Mouse (Mus musculus): ENCODE data around the gene Cacnb3. TPM values are rescaled to one million over a fixed set of nuclear protein-coding genes. Genes with fewer than 3 reads are reported as not detected.

Cacnb3 gene
- 278 and 313 TPM in 2 replicates for polyA plus RNA-seq (2012; rRNA removed)

DNA sequence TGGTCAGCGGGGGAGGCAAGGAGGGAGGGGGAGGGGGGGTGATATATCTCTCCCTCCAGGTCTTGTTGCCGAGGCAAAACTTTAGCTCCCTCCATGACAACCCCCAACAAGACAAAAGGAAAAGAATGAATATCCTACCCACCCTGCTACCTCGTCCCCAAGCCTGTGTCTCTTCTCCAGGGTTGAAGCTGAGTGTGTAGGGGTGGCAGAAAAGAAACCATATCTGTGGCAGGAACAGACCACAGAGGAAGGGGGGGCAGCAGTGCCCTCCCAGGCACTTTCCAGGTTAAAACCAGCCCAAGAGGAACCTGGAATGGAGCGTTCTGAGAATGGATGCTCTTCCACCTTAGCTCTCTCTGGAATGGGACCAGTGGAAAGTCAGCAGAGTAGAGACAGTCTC lies at the start of gene Cacnb3:
Gene Cacnb3 (plus strand): TSS at position 301 of the 400 bp plus-strand sequence.

GRCm38 (mm10) chr15:98609331-98610130 lies 21.1 kb upstream of the Cacnb3 start, which contains the start of gene Adcy6:
TSS of gene Adcy6 (minus strand) at chr15:98610076.

DNA sequence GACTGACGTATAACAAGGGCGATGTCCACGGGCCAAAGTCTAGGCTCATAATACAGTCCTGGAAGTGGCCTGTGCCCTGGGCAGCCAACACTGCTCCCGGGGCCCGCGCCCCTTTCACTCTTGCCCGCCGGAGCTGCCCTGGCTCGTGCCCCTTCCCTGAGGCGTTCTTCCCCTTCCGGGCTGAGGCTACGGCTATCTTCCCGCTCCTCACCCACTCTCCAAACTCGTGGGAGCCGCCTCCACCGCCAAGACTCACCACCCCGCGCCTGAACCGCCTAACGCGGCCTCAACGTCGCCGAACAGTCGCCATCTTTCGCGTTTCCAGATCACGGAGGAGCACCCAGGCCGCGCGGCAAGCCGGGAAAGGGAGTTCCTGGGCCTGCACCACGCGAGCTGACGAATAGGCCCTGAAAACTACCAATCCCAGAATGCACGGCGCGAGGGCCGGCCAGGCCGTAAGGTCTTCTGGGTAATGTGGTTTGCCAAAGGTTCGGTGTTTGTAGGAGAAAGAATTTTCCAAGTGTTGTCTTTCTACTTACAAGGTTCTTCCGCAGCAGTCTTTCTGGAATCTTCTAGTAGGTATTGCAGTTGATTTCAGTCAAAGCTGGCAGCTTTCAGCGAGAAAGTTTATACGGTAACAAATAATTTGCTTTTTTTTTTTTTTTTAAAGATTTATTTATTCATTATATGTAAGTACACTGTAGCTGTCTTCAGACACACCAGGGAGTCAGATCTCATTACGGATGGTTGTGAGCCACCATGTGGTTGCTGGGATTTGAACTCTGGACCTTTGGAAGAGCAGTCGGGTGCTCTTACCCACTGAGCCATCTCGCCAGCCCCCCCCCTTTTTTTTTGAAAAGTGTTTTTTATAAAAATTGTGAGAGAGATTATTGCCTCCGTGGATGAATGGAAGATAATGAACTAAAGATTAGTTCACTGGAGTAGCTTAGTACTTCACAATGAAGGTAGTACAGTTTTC lies 32.2 kb downstream of the Cacnb3 start, which contains the start of gene Ddx23:
Gene Ddx23 (minus strand): TSS at position 328 of the 979 bp plus-strand sequence.

GRCm38 (mm10) chr15:98676940-98677728 lies 46.5 kb downstream of the Cacnb3 start, which contains the start of gene Rnd1:
TSS of gene Rnd1 (minus strand) at chr15:98677461.

Other genes with a start within 250 kb of the Cacnb3 start
- gene Olfr283, start 249.9 kb upstream of the Cacnb3 start, polyA plus RNA-seq (2012; rRNA removed) = not detected in 2 replicates
- not detected in 2 replicates for gene Olfr282, start 199.6 kb upstream of the Cacnb3 start, polyA plus RNA-seq (2012; rRNA removed)
- not detected in 2 replicates for gene Olfr281, start 178.3 kb upstream of the Cacnb3 start, polyA plus RNA-seq (2012; rRNA removed)
- not detected in 2 replicates for gene OR5BS1P, start 160.9 kb upstream of the Cacnb3 start, polyA plus RNA-seq (2012; rRNA removed)
- 0.09 TPM in 1 of 2 replicates, not detected in the other for gene Lalba, start 148.1 kb upstream of the Cacnb3 start, polyA plus RNA-seq (2012; rRNA removed)
- gene Olfr279, start 138.4 kb upstream of the Cacnb3 start, polyA plus RNA-seq (2012; rRNA removed) = not detected in 2 replicates
- gene Kansl2, start 96.6 kb upstream of the Cacnb3 start, polyA plus RNA-seq (2012; rRNA removed) = 90.0 and 92.4 TPM in 2 replicates
- 22.2 and 25.8 TPM in 2 replicates for gene Ccnt1, start 59.9 kb upstream of the Cacnb3 start, polyA plus RNA-seq (2012; rRNA removed)
- gene 4930415O20Rik, start 59.8 kb upstream of the Cacnb3 start, polyA plus RNA-seq (2012; rRNA removed) = 0.24 TPM in 1 of 2 replicates, not detected in the other
- 42.5 and 49.1 TPM in 2 replicates for gene Adcy6, start 20.8 kb upstream of the Cacnb3 start, polyA plus RNA-seq (2012; rRNA removed)
- gene Ddx23, start 32.1 kb downstream of the Cacnb3 start, polyA plus RNA-seq (2012; rRNA removed) = 41.2 and 44.4 TPM in 2 replicates
- gene Rnd1, start 46.6 kb downstream of the Cacnb3 start, polyA plus RNA-seq (2012; rRNA removed) = 38.9 and 41.2 TPM in 2 replicates
- 6.0 and 6.1 TPM in 2 replicates for gene Ccdc65, start 77.4 kb downstream of the Cacnb3 start, polyA plus RNA-seq (2012; rRNA removed)
- 3.0 and 6.1 TPM in 2 replicates for gene Fkbp11, start 97.4 kb downstream of the Cacnb3 start, polyA plus RNA-seq (2012; rRNA removed)
- 164 and 198 TPM in 2 replicates for gene Arf3, start 132.4 kb downstream of the Cacnb3 start, polyA plus RNA-seq (2012; rRNA removed)
- gene Wnt10b, start 147.3 kb downstream of the Cacnb3 start, polyA plus RNA-seq (2012; rRNA removed) = 0.35 and 1.4 TPM in 2 replicates
- 0.19 and 0.21 TPM in 2 replicates for gene Wnt1, start 159.0 kb downstream of the Cacnb3 start, polyA plus RNA-seq (2012; rRNA removed)
- gene Ddn, start 178.7 kb downstream of the Cacnb3 start, polyA plus RNA-seq (2012; rRNA removed) = 10.6 and 13.2 TPM in 2 replicates
- gene Prkag1, start 200.7 kb downstream of the Cacnb3 start, polyA plus RNA-seq (2012; rRNA removed) = 62.9 and 66.0 TPM in 2 replicates
- gene Kmt2d, start 240.4 kb downstream of the Cacnb3 start, polyA plus RNA-seq (2012; rRNA removed) = 21.3 and 24.1 TPM in 2 replicates